Mouse (Mus musculus): ENCODE data around the gene Slc30a9. TPM values are rescaled to one million over a fixed set of nuclear protein-coding genes. Genes with fewer than 3 reads are reported as not detected.

The Slc30a9 gene
- polyA plus RNA-seq, 1 experiment = 14.2 TPM

DNA sequence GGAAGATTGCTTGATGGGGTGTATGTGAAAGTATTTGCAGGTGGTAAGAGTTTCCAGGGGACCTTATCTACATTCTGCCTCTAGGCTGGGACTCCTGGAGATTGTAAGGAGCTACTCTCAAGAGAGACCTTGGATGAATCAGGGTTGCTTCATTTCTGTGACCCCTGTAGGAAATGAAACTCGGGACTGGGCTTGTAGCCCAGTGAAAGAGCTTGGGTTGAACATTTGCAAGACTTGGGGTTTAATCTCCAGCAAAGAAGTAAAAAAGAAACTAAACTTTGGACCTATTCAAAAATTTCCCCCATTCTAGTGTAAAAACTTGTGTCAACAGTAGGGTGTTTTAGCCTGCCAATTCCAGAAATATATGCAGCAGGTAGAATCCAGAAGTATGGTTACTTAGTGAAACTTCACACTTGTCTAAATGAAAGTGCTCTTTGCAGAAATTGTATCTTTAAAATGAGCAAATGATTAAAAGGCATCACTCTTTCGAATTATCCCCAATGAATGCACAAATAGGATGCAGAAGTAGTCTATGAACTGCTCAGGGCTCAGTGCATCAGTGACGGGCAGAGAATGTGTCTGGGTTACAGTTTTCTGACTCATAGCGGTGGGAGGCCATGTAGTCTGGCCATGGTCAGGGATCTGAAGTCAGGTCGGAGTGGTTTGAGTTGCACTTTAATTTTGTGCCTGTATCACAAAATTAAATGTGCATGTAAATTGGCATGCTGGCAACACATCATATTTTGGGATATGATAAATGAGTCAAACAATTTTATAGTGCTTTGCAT is 9.5 kb upstream of the Slc30a9 start:
- Histone ChIP-seq H3K27ac (ENCODE audit: insufficient read depth, low read length) (no peak overlapping the region), H3K27me3 (ENCODE audit: control insufficient read depth, insufficient read depth, low read length) (no peaks in the 10 kb centered on the region), H3K4me1 (ENCODE audit: control insufficient read depth, insufficient read depth, insufficient read length) (no peaks in the 10 kb centered on the region), H3K36me3 (ENCODE audit: control insufficient read depth, insufficient read depth, low read length) (peaks cover 6% of the 10 kb centered on the region; the same call in 1 of the 2 replicates), H3K4me3 (ENCODE audit: extremely low read depth, insufficient read depth, insufficient read length) (no peak overlapping the region)
- TF ChIP-seq POLR2A (IDR thresholded peaks at IDR 0.05; ENCODE audit: low read depth, low read length) (no peak), CTCF (IDR thresholded peaks at IDR 0.05; ENCODE audit: extremely low read depth, insufficient read depth, insufficient read length, insufficient replicate concordance) (no peak)
- WGBS = 87% methylated on average over 5 of the region's 5 CpGs
- no peak for DNase-seq (ENCODE audit: low read depth in 1 of 2, low spot score in 2 of 2)

DNA sequence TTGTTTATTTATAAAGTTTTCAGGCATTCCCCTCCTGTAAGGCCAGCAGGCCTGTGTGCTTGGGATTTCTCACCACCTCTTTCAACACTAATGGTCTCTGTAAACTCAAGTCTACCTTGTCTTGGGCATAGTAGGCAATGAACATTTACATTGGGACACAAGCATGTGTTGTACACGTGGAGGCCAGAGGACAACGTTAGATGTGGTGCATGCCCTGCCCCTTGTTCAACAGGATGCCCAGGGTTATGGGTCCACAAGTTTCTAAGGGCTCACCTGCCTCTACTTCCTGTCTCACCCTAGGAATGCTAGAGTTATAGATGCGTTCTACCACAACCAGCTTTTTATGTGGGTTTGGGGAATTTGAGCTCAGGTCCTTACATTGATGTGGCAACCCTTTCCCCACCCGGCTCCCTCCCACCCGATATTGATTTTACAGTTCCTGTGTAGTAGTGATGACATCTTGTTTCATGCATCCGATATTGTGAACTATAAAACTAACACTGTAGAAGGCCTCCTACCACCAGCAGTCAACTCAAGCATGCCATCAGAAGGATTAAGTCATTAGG is 6.8 kb upstream of the Slc30a9 start:
- Histone ChIP-seq H3K4me1 (ENCODE audit: control insufficient read depth, insufficient read depth, insufficient read length) (no peaks in the 10 kb centered on the region), H3K36me3 (ENCODE audit: control insufficient read depth, insufficient read depth, low read length) (peaks cover 2% of the 10 kb centered on the region; the same call in 1 of the 2 replicates), H3K4me3 (ENCODE audit: extremely low read depth, insufficient read depth, insufficient read length) (no peak overlapping the region), H3K27ac (ENCODE audit: insufficient read depth, low read length) (no peak overlapping the region), H3K27me3 (ENCODE audit: control insufficient read depth, insufficient read depth, low read length) (no peaks in the 10 kb centered on the region)
- WGBS = 66% methylated on average over 6 of the region's 6 CpGs
- no peak for DNase-seq (ENCODE audit: low read depth in 1 of 2, low spot score in 2 of 2)
- no peak for TF ChIP-seq POLR2A (IDR thresholded peaks at IDR 0.05; ENCODE audit: low read depth, low read length)
- TF ChIP-seq CTCF (IDR thresholded peaks at IDR 0.05; ENCODE audit: extremely low read depth, insufficient read depth, insufficient read length, insufficient replicate concordance) = no peak

DNA sequence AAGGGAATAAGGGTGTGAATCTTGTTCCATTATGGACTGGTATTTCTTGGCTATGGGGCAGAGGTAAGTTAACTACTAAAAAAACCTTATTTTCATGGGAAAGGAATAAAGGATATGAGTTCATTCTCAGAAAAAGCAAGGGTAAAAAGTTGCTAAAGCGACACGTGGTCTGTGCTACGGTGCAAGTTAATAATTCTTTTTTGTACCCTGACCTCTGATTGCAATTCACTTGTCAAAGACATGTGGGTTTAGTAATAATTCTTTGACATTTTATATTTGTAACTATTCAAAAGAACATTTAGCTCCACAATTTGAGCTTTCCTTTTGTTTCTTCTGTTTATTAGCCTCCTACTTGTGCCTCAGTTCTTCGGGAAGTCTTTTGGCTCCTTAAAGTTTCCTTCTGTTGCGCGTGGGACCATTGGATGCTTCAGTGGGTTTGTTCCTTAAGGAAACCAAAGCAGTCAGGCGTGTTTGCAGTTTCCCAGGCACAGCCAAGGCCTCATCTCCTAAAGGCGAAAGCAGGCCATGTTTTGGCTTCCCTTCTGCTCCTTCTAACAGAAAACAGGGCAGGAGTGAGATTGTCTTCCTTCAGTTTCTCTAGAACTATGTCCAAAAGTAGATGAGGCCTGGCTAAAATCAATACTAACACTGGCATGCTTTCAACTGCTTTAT is 5.7 kb upstream of the Slc30a9 start:
- Histone ChIP-seq H3K27ac (ENCODE audit: insufficient read depth, low read length) (no peak overlapping the region), H3K4me1 (ENCODE audit: control insufficient read depth, insufficient read depth, insufficient read length) (no peaks in the 10 kb centered on the region), H3K36me3 (ENCODE audit: control insufficient read depth, insufficient read depth, low read length) (no peaks in the 10 kb centered on the region), H3K27me3 (ENCODE audit: control insufficient read depth, insufficient read depth, low read length) (no peaks in the 10 kb centered on the region), H3K4me3 (ENCODE audit: extremely low read depth, insufficient read depth, insufficient read length) (no peak overlapping the region)
- no peak for TF ChIP-seq CTCF (IDR thresholded peaks at IDR 0.05; ENCODE audit: extremely low read depth, insufficient read depth, insufficient read length, insufficient replicate concordance)
- no peak for TF ChIP-seq POLR2A (IDR thresholded peaks at IDR 0.05; ENCODE audit: low read depth, low read length)
- 95% methylated on average over 8 of the region's 8 CpGs for WGBS
- DNase-seq (ENCODE audit: low read depth in 1 of 2, low spot score in 2 of 2) = no peak

DNA sequence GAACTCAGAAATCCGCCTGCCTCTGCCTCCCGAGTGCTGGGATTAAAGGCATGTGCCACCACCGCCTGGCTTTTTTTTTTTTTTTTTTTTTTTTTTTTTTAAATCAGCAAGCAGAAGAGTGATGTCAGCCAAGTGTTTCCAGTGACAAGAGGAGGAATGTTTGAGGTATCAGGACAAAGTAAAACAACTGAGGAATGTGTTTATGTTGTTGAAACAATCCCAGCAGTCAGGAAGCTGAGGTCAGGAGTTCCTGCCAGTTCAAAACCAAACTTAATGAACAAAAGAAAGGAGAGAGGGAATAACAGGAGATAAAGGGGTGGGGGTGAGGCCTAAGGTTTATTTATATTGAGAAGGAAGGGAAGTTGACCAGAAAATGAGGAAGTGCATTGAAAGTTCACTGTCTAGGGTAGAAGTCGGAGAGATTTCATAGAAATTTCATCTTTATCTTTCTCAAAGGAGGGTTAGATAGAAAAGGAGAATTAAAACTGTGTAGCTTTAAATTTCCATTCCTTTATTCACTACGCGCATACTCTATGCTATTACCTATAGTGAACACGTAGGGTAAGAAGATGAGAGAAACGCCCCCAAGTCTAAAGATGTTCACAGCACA is 4.9 kb upstream of the Slc30a9 start:
- Histone ChIP-seq H3K27ac (ENCODE audit: insufficient read depth, low read length) (no peak overlapping the region), H3K4me3 (ENCODE audit: extremely low read depth, insufficient read depth, insufficient read length) (no peak overlapping the region), H3K4me1 (ENCODE audit: control insufficient read depth, insufficient read depth, insufficient read length) (no peaks in the 10 kb centered on the region), H3K36me3 (ENCODE audit: control insufficient read depth, insufficient read depth, low read length) (no peaks in the 10 kb centered on the region), H3K27me3 (ENCODE audit: control insufficient read depth, insufficient read depth, low read length) (no peaks in the 10 kb centered on the region)
- DNase-seq (ENCODE audit: low read depth in 1 of 2, low spot score in 2 of 2) = no peak
- WGBS = 37% methylated on average over 6 of the region's 8 CpGs
- TF ChIP-seq CTCF (IDR thresholded peaks at IDR 0.05; ENCODE audit: extremely low read depth, insufficient read depth, insufficient read length, insufficient replicate concordance) (no peak), POLR2A (IDR thresholded peaks at IDR 0.05; ENCODE audit: low read depth, low read length) (no peak)

DNA sequence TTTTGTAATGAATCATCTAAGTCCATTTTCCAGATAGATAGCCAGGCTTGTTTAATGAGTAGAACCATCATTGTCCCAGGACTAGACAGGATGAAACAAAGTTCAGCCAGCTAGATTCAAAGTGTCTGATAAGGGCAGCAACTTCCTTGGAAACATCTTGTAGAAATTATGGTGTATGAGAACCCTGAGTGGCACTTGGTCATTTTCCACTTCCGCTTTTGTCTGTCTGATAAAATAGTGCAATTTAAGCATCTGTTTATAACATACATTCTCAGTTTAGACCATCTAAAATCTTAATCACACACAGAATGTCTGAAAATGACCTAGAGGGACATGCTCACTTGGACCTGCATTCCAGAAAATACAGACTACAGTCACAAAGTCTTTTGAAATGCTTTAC is 2.9 kb upstream of the Slc30a9 start:
- no peak overlapping the region for H3K27ac ChIP-seq (ENCODE audit: insufficient read depth, low read length)
- H3K4me3 ChIP-seq (ENCODE audit: extremely low read depth, insufficient read depth, insufficient read length) = no peak overlapping the region
- WGBS = 67% methylated on average over 1 of the region's 1 CpGs
- no peak for TF ChIP-seq CTCF (IDR thresholded peaks at IDR 0.05; ENCODE audit: extremely low read depth, insufficient read depth, insufficient read length, insufficient replicate concordance)
- TF ChIP-seq POLR2A (IDR thresholded peaks at IDR 0.05; ENCODE audit: low read depth, low read length) = no peak
- H3K36me3 ChIP-seq (ENCODE audit: control insufficient read depth, insufficient read depth, low read length) = no peaks in the 10 kb centered on the region
- no peak for DNase-seq (ENCODE audit: low read depth in 1 of 2, low spot score in 2 of 2)
- peaks cover 3% of the 10 kb centered on the region; the same call in 1 of the 2 replicates for H3K4me1 ChIP-seq (ENCODE audit: control insufficient read depth, insufficient read depth, insufficient read length)
- H3K27me3 ChIP-seq (ENCODE audit: control insufficient read depth, insufficient read depth, low read length) = no peaks in the 10 kb centered on the region

DNA sequence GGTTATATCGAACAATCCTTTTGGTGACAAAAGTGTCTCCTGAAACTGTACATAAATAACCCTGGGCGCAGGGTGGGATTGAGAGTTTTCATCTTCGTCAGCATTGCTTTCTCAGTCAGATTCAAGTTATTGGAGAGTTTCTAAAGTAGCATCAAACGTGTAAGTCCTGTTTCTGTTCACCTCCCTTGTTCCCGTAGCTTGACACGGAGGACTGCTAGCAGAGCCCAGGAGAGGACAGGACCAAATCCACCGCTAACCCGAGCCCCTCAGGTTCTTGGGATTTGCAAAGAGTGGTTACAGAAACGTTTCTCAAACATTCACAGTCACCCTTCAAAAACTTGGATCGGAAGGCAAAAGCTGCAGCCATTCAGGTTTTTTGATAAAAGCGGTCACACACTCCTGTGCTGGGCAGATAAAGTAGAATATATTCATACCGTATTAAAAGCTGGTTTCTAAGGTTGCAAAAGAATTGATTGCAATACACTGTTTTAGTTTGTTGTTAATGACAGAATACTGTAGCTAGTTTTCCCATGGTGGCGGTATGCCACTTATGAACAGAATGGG is 986 bp downstream of the Slc30a9 start:
- 37% methylated on average over 13 of the region's 13 CpGs for WGBS
- no peak for DNase-seq (ENCODE audit: low read depth in 1 of 2, low spot score in 2 of 2)
- TF ChIP-seq CTCF (IDR thresholded peaks at IDR 0.05; ENCODE audit: extremely low read depth, insufficient read depth, insufficient read length, insufficient replicate concordance) = no peak
- Histone ChIP-seq H3K27ac (ENCODE audit: insufficient read depth, low read length) (peak overlapping the region; percentile 28; the same call in 1 of the 2 replicates), H3K4me1 (ENCODE audit: control insufficient read depth, insufficient read depth, insufficient read length) (peaks cover 3% of the 10 kb centered on the region; the same call in 1 of the 2 replicates), H3K36me3 (ENCODE audit: control insufficient read depth, insufficient read depth, low read length) (no peaks in the 10 kb centered on the region), H3K27me3 (ENCODE audit: control insufficient read depth, insufficient read depth, low read length) (no peaks in the 10 kb centered on the region), H3K4me3 (ENCODE audit: extremely low read depth, insufficient read depth, insufficient read length) (peak overlapping the region; percentile 90)
